Mouse (Mus musculus) E14TG2a.4 (cell line): ENCODE data around the gene Pomc.

ENCODE experiments used
- CTCF ChIP-seq: conservative IDR thresholded peaks from 2 replicates; pipeline ENCODE4 v1.5.1; 2014; ENCODE audit warnings: low read length
- NANOG ChIP-seq: IDR thresholded peaks from 2 replicates; pipeline ENCODE4 v1.6.1; 2014; ENCODE audit warnings: borderline replicate concordance, low read length, mixed read lengths
- POU5F1 ChIP-seq: IDR thresholded peaks from 2 replicates; pipeline ENCODE4 v1.6.1; 2014; ENCODE audit warnings: low read length, borderline replicate concordance

DNA sequence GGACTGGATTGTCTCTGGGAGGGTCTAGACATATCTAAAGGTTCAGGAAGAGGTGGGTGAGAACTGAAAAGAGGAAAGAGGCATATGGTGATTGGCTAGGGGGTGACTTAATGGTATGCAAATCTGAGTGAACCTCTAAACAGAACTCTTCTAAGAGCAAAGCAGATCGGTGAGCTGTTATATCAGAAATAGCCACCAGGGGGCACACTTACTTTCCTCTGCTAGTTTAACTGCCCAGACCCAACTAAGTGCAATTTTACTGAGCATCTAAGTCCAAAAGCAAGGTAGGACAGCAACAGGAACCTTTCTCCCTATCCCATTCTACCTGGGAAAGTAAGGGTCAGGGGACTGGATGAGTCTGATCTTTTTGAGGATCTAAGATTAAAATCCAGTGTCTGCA is 29.0 kb downstream of the Pomc start:
- TF ChIP-seq CTCF (peak; percentile 78), NANOG (no peak), POU5F1 (no peak)
